Mouse (Mus musculus) spleen, embryonic (tissue): ENCODE data around the gene Ell.

Experiments
- CTCF ChIA-PET: fragments of 350-600 bp; sonication (Branson Sonifier 250); formaldehyde crosslinking; loops from one replicate; lab custom pipeline; 2022; lab: Charles Lee

Ell gene

DNA sequence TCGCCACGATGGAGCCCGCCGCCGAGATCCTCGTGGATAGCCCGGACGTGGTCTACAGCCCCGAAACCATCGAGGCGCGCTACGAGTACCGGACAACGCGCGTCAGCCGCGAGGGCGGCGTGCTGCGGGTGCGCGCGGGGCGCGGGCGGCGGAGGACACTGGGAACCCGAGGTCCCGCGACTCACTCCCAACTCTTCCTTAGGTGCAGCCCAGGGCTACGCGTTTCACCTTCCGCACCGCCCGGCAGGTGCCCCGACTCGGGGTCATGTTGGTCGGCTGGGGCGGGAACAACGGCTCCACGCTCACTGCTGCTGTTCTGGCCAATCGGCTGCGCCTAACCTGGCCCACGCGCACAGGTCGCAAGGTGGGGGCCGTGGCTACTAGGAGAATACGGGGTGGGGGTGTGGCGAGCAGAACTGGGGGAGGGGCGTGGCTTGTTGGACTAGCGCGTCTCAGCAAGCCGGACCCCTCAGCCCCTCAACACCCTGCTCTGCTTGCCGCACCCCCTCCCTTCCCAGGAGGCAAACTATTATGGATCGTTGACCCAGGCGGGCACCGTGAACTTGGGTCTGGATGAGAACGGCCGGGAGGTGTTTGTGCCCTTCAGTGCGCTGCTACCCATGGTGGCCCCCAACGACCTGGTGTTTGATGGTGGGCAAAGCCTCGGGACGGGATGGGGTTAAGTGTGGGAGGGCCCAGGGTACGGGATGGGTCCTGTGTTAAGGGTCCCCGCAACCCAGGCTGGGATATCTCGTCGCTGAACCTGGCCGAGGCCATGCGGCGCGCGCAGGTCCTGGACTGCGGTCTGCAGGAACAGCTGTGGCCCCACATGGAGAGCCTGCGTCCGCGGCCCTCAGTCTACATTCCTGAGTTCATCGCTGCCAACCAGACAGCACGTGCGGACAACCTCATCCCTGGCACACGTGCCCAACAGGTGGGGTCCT is 55.6 kb downstream of the Ell start:
- CTCF ChIA-PET, result no interaction called here

DNA sequence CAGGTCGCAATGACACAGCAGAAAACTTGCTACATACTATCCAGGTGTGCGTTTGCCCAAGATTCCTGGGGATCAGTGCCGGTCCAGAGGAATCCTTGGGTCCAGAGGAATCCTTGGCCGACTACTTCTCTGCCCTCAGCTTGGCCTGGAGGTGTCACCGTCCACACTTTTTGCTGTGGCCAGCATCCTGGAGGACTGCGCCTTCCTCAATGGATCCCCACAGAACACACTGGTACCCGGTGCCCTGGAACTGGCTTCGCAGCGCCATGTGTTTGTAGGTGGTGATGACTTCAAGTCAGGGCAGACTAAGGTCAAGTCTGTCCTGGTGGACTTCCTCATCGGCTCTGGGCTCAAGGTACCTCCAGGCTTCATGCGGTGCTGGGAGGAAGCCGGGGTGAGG is 56.6 kb downstream of the Ell start:
- CTCF ChIA-PET, result no interaction called here

DNA sequence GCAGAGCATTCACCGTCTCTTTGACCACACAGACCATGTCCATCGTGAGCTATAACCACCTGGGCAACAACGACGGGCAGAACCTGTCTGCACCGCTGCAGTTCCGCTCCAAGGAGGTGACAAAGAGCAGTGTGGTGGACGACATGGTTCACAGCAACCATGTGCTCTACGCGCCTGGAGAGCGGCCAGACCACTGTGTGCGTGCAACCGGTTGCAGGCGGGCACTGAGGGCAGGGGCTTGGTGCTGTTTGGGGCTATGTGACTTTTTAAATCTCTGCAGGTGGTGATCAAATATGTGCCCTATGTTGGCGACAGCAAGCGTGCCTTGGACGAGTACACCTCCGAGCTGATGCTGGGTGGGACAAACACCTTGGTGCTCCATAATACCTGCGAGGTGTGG is 57.0 kb downstream of the Ell start:
- CTCF ChIA-PET, result interaction anchor here (0.6 kb wide), 1 partner anchor 51 kb away, joined by 13 read pairs; no protein-coding TSS in a partner anchor

DNA sequence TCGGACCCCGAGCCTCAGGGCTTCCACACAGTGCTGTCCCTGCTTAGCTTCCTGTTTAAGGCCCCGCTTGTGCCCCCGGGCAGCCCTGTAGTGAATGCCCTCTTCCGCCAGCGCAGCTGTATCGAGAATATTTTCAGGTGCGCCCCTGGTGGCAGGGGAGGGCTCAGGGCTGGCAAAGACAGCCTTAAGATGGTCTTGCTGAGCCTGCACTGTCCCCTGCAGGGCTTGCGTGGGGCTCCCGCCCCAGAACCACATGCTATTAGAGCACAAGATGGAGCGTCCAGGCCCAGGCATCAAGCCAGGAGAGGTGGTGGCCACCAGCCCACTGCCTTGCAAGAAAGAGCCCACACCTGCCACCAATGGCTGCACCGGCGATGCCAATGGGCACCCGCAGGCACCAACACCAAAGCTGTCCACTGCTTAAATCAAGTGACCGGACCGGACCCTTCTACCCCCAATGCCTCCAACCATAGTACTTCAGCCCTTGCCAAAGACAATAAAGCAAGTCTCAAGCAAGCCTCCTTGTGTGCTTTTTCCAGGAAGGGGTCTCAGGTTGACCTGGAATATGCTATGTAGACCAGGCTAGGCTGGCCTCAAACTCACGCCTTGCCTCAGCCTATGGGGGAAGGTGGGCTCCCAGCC is 57.6 kb downstream of the Ell start:
- CTCF ChIA-PET, result interaction anchor here (0.6 kb wide), 1 partner anchor 52 kb away, joined by 13 read pairs; no protein-coding TSS in a partner anchor

DNA sequence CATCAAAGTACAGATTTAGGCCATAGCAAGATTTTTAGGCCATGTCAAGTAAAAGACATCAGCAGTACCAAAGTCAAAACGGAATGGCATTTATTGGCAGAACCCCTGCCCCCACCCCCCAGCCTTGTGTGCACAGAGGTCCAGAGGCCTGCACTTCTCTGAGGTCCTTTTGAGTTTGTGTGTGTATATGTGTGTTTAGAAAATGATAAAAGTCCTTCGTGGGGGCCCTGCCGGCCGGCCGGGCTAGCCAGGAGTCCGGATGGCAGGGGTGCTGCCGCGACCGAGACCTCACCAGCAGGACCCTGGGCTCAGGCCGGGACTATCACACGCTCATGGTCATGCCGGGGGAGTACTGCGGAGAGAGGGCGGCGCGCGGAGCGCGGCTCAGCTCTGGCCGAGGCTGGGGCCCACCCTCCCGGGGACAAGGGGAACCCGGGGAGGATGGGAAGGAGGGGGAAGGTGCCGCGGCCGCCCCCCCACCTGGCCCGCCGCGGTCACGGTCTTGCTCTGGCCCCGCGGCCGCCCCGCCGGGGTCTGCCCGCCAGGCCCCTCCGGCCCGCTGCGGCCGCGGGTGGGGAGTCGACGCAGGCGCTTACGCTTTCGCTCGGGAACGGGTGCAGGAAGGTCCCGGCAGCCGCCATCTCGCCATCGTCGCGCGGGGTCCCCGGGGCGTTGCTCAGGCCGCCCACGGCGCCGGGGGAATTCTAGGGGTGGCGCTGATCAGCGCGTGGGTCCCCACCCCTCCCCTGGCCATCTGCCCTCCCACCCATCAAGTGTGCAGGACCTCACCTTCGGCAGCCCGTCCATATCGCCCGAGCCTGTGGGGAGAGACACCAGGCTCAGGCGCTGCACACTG is 58.4 kb downstream of the Ell start:
- CTCF ChIA-PET, result interaction anchor here (0.6 kb wide), 1 partner anchor 12 kb away, joined by 3 read pairs; no protein-coding TSS in a partner anchor

DNA sequence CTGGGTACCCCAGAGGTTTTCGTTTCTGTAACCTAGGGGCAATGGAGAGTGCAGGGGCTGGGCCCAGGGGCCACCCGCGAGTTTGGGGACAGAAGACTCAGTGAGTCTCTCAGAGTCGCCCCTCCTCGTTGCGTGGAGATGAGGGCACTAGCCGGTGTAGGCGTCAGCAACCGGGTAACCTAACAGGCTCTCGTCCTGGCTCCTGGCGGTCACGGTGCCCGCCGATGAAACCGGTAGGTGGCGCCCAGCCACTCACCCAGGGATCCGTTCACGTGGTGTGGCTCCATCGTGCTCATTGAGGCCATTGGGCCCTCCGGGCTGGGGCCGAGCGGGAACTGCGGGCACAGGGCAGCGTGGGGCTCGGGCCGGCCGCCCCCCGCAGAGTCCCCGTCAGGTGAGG is 59.0 kb downstream of the Ell start:
- CTCF ChIA-PET, result interaction anchor here (0.6 kb wide), 1 partner anchor 12 kb away, joined by 3 read pairs; no protein-coding TSS in a partner anchor

DNA sequence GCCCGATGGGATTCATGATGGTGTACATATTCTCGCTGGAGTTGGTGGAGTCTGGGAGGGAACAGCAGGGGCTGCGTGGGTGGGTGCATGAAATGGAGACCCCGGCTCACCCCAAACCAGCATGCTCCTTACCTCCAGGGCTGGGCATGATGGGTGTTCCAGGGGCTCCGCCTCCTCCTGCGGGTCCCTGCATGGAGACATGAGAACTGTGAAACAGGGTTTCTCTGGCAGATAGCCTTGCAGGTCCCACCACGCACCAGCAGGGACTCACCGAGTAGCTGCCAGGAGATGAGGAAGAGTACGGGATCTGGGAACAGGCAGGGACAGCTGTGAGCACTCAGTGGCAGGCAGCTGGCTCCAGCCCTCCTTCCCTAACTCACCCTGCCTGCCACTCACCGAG is 59.5 kb downstream of the Ell start:
- CTCF ChIA-PET, result interaction anchor here (0.7 kb wide), 1 partner anchor 13 kb away, joined by 4 read pairs; no protein-coding TSS in a partner anchor

DNA sequence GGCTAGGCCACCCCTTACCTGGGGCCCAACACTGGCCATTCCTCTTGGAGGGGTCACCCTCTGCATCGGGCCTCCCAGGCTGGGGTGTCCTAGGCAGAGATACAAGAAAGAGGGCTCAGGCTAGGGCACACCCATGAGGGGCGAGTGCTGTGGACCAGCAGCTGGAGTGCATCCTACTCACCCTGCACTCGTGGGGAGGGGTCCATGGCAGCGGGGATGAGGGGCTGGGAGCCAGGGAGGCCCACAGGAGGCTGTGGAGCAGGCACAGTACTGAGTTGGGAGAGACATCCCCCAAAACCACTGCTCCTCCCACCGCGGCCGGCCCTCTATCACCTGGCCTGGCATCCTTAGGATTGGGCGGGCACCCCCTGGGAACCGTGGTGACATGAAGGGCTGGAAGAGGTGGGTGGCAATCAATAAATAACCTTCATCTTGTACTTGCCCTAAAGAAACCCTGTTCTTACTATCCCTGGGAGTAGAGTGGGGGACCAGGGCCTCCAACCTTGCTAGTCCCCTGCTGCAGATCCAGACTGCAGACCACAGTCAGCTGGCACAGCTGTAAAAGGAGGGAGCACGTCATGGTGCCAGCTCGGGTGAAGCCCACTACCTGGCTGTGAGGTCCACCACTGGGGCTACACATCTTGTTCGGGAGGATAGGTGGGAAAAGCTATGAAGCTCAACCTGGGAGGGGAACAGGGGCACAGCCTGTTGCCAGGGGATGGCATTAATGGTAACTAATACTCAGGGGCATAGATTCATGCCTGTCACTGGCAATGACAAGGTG is 60.4 kb downstream of the Ell start:
- CTCF ChIA-PET, result interaction anchor here (0.7 kb wide), 1 partner anchor 12 kb away, joined by 4 read pairs; no protein-coding TSS in a partner anchor

DNA sequence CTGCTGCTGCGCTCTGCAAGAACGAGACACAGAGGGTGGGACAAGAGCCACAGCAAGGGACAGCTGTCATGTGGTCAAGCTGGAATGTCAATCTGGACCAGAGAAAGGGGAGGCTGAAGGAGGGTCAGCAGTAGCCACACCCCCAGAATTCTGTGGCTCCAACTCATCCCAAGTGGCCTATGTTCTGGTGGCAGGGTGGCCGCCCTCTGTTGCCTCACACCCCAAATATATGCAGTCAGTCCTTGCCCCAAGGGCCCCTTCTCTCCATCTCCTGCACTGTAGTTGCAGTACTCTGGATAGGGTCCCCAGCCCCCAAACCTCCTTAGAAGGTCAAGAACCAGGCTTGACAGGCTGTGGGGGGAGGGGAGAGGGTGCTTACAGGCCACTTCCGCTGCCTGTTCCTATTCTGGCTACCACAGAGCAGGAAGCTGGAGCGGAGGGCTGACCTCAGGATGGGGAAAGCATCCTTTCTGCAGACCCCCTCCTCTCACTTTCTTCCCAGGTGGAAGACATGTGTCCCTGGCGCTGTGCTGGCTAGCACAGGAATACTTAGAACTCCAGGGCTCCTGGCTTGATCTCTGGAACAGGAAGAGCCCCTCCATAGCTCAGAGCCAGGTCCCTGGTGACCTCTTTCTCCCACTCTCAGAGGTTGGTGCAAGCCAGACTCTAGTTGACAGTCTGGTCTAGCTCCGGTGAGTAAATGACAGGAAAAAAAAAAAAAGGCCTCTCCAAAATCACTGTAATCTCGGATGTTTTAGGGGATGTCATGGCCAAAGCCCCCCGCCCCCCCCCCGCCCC is 61.4 kb downstream of the Ell start:
- CTCF ChIA-PET, result interaction anchor here (0.7 kb wide), 1 partner anchor 9 kb away, joined by 8 read pairs; no protein-coding TSS in a partner anchor

DNA sequence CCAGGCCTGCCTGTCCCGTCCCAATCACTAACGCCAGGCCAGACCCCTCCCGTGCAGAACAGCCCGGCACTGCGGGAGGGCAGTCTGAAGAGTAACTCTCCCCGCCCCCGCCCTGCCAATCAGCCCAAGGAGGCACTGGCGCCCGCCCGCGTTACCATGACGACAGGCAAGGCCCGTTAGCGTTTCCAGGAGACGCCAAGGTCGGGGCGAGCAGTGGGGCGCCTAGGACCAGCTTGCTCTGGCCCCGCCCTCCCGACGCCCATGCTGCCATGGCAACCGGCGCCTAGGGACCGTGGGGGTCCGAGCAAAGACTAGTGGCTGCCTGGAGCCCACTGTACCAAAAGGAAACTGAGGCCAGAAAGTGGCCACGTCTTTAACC is 62.0 kb downstream of the Ell start:
- CTCF ChIA-PET, result no interaction called here

DNA sequence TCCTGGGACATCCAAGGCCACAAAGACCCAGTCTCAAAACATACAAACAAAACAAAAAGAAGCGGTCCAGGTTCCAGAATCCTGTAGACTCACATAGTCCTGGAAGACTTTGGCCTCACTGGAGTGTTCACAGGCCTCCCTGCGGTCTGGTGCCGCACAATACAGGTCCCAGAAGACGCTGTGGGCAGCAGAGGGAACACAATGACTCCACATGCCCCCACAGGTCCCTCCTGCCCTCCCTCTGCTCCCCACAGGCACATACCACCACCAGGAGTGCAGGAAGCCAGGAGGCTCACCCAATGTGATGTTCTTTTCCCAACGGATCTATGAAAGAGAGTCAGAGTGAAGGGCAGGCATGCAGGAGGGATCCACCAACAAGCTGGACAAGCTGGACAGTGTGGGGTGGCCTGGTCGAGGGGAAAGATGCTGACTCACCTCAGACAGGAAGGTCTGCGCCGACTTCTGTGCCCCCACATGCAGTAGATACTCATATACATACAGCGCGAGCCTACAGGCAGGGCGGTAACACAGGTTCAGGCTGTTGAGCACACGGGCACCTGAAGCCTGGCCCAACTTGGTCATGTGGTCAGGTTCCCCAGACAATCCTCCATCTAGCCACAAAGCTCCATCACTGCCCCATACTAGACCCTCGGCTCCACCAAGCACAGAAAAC is 63.0 kb downstream of the Ell start:
- CTCF ChIA-PET, result no interaction called here

DNA sequence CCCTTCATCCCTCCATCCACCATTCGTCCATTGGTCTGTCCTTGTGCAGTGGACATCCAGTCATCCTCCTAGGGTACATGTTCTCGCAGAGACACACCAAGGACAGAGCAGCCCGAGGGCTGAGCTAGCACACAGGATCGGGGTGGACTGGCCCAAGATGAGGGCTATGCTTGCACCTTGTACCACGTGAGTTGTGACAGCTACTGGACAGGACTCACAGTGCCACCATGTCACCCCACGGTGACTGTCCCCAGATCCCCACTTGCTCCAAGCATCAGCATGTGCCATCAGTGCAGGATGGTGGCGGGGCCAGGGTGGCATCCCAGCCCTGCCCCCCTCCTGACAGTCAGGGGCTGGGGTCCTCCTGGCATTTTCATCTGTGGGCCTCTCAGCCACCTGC is 65.3 kb downstream of the Ell start:
- CTCF ChIA-PET, result no interaction called here

DNA sequence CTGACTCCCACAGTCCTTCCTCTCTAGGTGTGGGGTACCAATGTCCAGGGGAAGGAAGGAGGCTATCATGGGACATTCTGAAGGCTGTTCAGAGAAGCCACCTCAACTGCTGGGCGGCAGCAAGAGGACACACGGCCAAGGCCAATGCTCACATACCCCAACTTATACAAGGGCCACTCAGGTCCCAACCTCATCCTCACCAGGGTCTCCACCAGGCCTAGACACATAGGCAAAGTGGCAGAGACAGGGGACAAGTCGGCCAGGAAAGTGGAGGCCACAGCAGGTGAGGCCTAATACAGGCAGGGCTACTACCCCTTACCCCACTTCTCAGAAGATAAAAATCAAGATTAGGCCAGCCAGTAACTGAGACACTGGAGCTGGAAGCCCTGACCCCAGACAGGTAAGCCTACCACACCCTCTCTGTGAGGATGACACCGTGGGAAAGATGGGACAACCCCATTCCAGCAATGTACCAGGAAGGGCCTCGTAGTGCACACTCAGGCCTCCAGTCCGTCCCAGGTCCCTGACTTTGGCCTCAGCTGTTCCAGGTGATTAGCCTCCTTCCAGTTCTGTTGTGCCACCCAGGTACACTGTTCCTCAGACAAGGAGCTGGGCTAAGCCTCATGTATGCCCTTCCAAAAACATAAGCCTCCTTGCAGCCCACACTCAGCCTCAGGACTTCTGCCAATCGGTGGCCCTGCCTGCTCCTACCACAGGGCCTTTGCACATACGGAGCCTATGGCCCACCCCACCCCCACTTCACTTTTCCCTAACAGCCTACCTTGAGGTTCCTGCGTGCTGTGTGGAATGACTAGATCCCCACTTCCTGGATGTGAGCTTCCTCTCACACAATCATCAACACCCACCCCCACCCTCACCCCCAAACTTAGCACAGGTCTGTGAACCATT is 66.9 kb downstream of the Ell start:
- CTCF ChIA-PET, result interaction anchor here (0.5 kb wide), 1 partner anchor 1221 kb away, joined by 10 read pairs; no protein-coding TSS in a partner anchor

DNA sequence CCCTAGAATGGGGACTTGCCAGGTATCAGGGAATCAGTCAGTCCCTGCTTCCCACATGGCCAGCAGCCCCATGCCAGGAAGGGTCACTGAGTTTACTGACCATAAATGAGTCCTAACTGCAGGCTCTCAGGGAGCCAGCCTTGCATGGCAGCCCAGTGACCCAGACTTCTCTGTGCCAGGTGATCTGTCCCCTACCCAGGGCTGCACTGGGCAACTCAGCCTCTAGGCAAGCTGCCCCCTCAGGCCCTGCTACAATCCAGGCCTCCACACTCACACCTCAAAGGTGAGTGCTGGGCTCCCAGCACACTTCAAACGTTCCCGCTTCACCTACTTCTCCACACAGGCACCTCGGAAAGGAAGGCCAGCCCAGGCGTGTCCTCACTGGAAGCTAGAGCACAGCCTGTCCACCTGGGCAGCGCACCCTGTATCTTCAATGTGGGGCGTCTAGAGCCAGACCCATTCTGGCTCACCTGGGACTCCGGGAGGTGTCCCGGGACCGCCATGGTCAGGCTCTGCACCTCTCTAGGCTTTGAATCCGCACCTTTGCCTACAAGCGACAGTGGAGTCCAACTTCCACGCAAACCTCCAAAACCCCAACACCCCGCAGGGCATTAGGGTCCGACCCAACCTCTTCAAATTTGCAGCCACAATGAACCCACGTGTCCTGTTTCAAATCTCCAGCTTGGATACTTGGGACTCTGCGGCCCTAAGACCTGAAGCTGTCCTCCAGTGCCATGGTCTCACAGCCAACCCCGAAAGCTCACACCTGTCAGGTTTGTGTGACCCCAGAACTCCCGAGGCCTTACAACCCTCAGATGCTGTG is 67.7 kb downstream of the Ell start:
- CTCF ChIA-PET, result interaction anchor here (0.5 kb wide), 1 partner anchor 1222 kb away, joined by 10 read pairs; no protein-coding TSS in a partner anchor

DNA sequence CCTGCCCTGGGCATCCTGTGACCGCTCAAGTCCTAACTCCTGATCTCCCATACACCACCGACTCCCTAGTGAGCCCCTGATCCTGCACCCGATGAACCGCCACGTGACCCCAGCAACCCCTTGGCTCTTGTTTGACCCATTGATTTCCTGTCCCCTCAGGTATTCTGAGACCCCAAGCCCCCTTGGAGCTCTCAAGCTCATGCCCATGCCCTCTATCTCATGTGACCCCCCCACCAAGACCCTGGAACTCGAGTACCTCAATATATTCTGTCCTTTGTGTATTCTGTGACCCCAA is 68.3 kb downstream of the Ell start:
- CTCF ChIA-PET, result interaction anchor here (0.7 to 1.0 kb wide), 2 partner anchors 31 to 63 kb away, joined by 3 to 5 read pairs; no protein-coding TSS in a partner anchor

DNA sequence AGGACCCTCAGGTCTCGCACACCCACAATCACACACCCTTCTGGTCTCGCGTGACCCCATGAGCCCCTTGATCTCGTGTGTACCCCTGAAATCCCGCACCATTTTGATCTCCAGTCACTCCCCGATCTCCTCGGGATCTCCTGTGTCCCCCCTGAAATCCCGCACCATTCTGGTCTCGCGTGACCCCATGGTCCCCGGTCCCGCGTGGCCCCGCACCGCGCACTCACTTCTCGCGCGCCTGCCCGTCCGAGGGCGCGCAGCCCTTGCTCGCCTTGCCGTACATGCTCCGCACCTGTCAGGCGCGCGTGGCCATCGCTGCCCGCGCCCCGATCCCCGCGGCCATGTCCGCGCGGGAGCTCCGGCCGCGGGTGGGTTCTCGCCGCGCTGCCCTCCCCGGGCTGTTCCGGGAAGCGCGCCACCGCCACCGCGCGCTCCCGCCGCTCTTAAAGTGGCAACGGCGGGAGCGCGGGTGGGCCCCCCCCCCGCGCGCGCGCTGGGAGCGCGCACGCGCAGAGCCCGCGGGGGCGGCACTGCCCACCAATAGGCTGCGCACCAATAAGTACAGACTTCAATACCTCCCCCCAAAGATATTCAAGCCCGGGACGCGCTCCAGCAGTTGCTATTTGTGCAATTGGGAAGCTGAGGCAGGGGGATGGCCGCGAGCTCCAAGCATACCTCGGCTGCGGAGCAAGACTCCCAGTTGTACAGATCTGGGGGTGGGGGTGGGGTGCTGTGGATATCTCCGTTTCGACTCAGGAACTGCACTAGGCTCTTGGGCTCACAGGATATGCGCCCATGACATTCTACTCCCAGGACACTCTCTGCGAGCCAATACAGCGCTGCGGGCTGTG is 68.9 kb downstream of the Ell start:
- CTCF ChIA-PET, result interaction anchor here (0.6 to 1.0 kb wide), 4 partner anchors 13 to 92 kb away, joined by 3 to 6 read pairs (median 4); no protein-coding TSS in a partner anchor
